Mouse (Mus musculus) forebrain, embryonic 11.5 days (tissue): ENCODE results near the gene Ntng1. TPM values are rescaled to one million over a fixed set of nuclear protein-coding genes. Genes with fewer than 3 reads are reported as not detected.
A peak's percentile ranks its signal among the peaks of the same experiment; 100 is the strongest.

Source experiments
- ATAC-seq: fragments of 200-750 bp; cut with Nextera tagmentation; replicated peaks from 2 replicates; pipeline ENCODE4 v1.8.0; 2017; ENCODE audit warnings: moderate TSS enrichment; ENCODE audit not compliant: low FRiP score
- DNase-seq: peaks from one replicate; pipeline ENCODE4 v3.0.0-alpha.2; 2017; ENCODE audit warnings: low spot score
- H3K27ac ChIP-seq: fragments of 300-500 bp; sonication (generic); 2 replicates; pipeline ENCODE4 v1.5.1; 2014; ENCODE audit warnings: low read depth, low read length
- H3K27me3 ChIP-seq: fragments of 300-500 bp; sonication (generic); 2 replicates; pipeline ENCODE4 v1.6.1; 2014; ENCODE audit warnings: mild to moderate bottlenecking, low read length, mixed read lengths; ENCODE audit not compliant: control insufficient read depth, insufficient read depth
- H3K36me3 ChIP-seq: fragments of 300-500 bp; sonication (generic); 2 replicates; pipeline ENCODE4 v1.6.1; 2014; ENCODE audit warnings: mild to moderate bottlenecking, low read length, moderate library complexity, mixed read lengths; ENCODE audit not compliant: control insufficient read depth, insufficient read depth
- H3K4me1 ChIP-seq: fragments of 300-500 bp; sonication (generic); replicated peaks from 2 replicates; pipeline ENCODE4 v1.6.1; 2014; ENCODE audit warnings: low read length, mixed read lengths; ENCODE audit not compliant: control insufficient read depth, insufficient read depth
- H3K4me2 ChIP-seq: fragments of 300-500 bp; sonication (generic); 2 replicates; pipeline ENCODE4 v1.6.1; 2014; ENCODE audit warnings: low read depth, mild to moderate bottlenecking, low read length, moderate library complexity, mixed read lengths; ENCODE audit not compliant: severe bottlenecking
- H3K4me3 ChIP-seq: fragments of 300-500 bp; sonication (generic); 2 replicates; pipeline ENCODE4 v1.5.1; 2014; ENCODE audit warnings: low read depth, low read length
- H3K9ac ChIP-seq: fragments of 300-500 bp; sonication (generic); 2 replicates; pipeline ENCODE4 v1.6.1; 2014; ENCODE audit warnings: low read length
- H3K9me3 ChIP-seq: fragments of 300-500 bp; sonication (generic); 2 replicates; pipeline ENCODE4 v1.6.1; 2016; ENCODE audit warnings: low read length, mixed read lengths; ENCODE audit not compliant: control insufficient read depth
- WGBS: fragments of 180-500 bp; shearing (Covaris S2); extraction: QIAGEN DNeasy Blood & Tissue Kit; methylation state at CpG from one replicate; pipeline ENCODE4 v1.1.7; 2014; 5-methylcytosine and 5-hydroxymethylcytosine counted together
- polyA plus RNA-seq: library from polyadenylated mRNA; unstranded; fragments of >200 nt; fragmentation: Nextera tagmentation; extraction: Ambion mirVana; gene quantifications from 2 replicates; pipeline ENCODE4 v1.2.1, GENCODE M21; 2014

The Ntng1 gene
- 2.0 and 4.0 TPM in 2 replicates for polyA plus RNA-seq

GRCm38 (mm10) chr3:110143206-110144061, at the start of gene Ntng1:
TSS of gene Ntng1 (minus strand) at chr3:110144011.
- Histone ChIP-seq H3K27me3 (no peaks in the 10 kb centered on the region; the same call in 1 of the 2 replicates), H3K36me3 (no peaks in the 10 kb centered on the region), H3K4me1 (0 out of 2 replicates have a peak, but pooled peaks cover 2% of the 10 kb centered on the region), H3K4me2 (peak within 1 kb of the TSS; percentile 100), H3K9me3 (no peaks in the 10 kb centered on the region), H3K27ac (no peak within 1 kb of the TSS), H3K4me3 (peak within 1 kb of the TSS; percentile 59), H3K9ac (peak within 1 kb of the TSS; percentile 55)
- under 1% methylated on average over 52 of the region's 52 CpGs for WGBS
- peak; percentile 78 for ATAC-seq
- DNase-seq = peak; percentile 72

GRCm38 (mm10) chr3:110187401-110187948, 43.7 kb upstream of the Ntng1 start:
- DNase-seq (no peak), ATAC-seq (no peak)
- Histone ChIP-seq H3K36me3 (no peaks in the 10 kb centered on the region), H3K9me3 (no peaks in the 10 kb centered on the region), H3K27me3 (no peaks in the 10 kb centered on the region), H3K9ac (no peak overlapping the region), H3K4me3 (no peak overlapping the region), H3K4me1 (no peaks in the 10 kb centered on the region), H3K4me2 (no peak overlapping the region), H3K27ac (no peak overlapping the region)
- 92% methylated on average over 5 of the region's 5 CpGs for WGBS

GRCm38 (mm10) chr3:110149089-110149488, 5.3 kb upstream of the Ntng1 start:
- H3K4me3 ChIP-seq = no peak overlapping the region
- no peaks in the 10 kb centered on the region; the same call in 1 of the 2 replicates for H3K27me3 ChIP-seq
- no peak overlapping the region for H3K27ac ChIP-seq
- DNase-seq (no peak), ATAC-seq (no peak)
- no peak overlapping the region for H3K9ac ChIP-seq
- H3K4me1 ChIP-seq = no peaks in the 10 kb centered on the region
- H3K4me2 ChIP-seq = no peak overlapping the region
- WGBS = 92% methylated on average over 7 of the region's 7 CpGs
- no peaks in the 10 kb centered on the region for H3K9me3 ChIP-seq
- H3K36me3 ChIP-seq = no peaks in the 10 kb centered on the region

GRCm38 (mm10) chr3:110144301-110145055, 667 bp upstream of the Ntng1 start:
- no peak for DNase-seq
- no peak overlapping the region for H3K4me3 ChIP-seq
- WGBS = 35% methylated on average over 6 of the region's 6 CpGs
- H3K4me2 ChIP-seq = no peak overlapping the region
- H3K9ac ChIP-seq = no peak overlapping the region
- H3K27ac ChIP-seq = no peak overlapping the region
- no peaks in the 10 kb centered on the region for H3K9me3 ChIP-seq
- no peak for ATAC-seq
- H3K36me3 ChIP-seq = no peaks in the 10 kb centered on the region
- 0 out of 2 replicates have a peak, but pooled peaks cover 2% of the 10 kb centered on the region for H3K4me1 ChIP-seq
- no peaks in the 10 kb centered on the region; the same call in 1 of the 2 replicates for H3K27me3 ChIP-seq

GRCm38 (mm10) chr3:110142314-110143205, 1.3 kb downstream of the Ntng1 start:
- H3K4me2 ChIP-seq = peak overlapping the region; percentile 100
- ATAC-seq (peak; percentile 63), DNase-seq (peak; percentile 78)
- H3K9ac ChIP-seq = peak overlapping the region; percentile 55
- H3K4me1 ChIP-seq = 0 out of 2 replicates have a peak, but pooled peaks cover 2% of the 10 kb centered on the region
- no peaks in the 10 kb centered on the region; the same call in 1 of the 2 replicates for H3K27me3 ChIP-seq
- H3K27ac ChIP-seq = no peak overlapping the region
- H3K4me3 ChIP-seq = peak overlapping the region; percentile 59
- H3K9me3 ChIP-seq = no peaks in the 10 kb centered on the region
- no peaks in the 10 kb centered on the region for H3K36me3 ChIP-seq
- WGBS = 1% methylated on average over 71 of the region's 77 CpGs

- H3K4me3 ChIP-seq = peak overlapping the region; percentile 59
- WGBS = 4% methylated on average over 13 of the region's 13 CpGs
- 0 out of 2 replicates have a peak, but pooled peaks cover 2% of the 10 kb centered on the region for H3K4me1 ChIP-seq
- peak overlapping the region; percentile 100 for H3K4me2 ChIP-seq
- H3K27me3 ChIP-seq = no peaks in the 10 kb centered on the region; the same call in 1 of the 2 replicates
- H3K36me3 ChIP-seq = no peaks in the 10 kb centered on the region
- peak overlapping the region; percentile 55 for H3K9ac ChIP-seq
- peak; percentile 58 for DNase-seq
- no peak overlapping the region for H3K27ac ChIP-seq
- no peaks in the 10 kb centered on the region for H3K9me3 ChIP-seq
- peak; percentile 58 for ATAC-seq
These were observed 2.2 kb downstream of the Ntng1 start for GRCm38 (mm10) chr3:110141351-110142302.

GRCm38 (mm10) chr3:110136115-110136514, 7.7 kb downstream of the Ntng1 start:
- Histone ChIP-seq H3K36me3 (no peaks in the 10 kb centered on the region), H3K4me1 (no peaks in the 10 kb centered on the region; the same call in 1 of the 2 replicates), H3K9ac (no peak overlapping the region), H3K4me3 (no peak overlapping the region), H3K4me2 (no peak overlapping the region), H3K9me3 (no peaks in the 10 kb centered on the region), H3K27ac (no peak overlapping the region), H3K27me3 (no peaks in the 10 kb centered on the region)
- ATAC-seq = no peak
- 3% methylated on average over 1 of the region's 1 CpGs for WGBS
- DNase-seq = no peak
